Mouse (Mus musculus): ENCODE data around the gene Prdm11. TPM values are rescaled to one million over a fixed set of nuclear protein-coding genes. Genes with fewer than 3 reads are reported as not detected.

Prdm11 gene
- total RNA-seq, 2 experiments from 2014 or later: 26.7 to 29.3 TPM

Other genes with a start within 250 kb of the Prdm11 start
- gene Syt13, start 131.1 kb downstream of the Prdm11 start, total RNA-seq (2021): 100 to 1,000 TPM; 161 to 170 TPM
- gene Trp53i11, start 141.4 kb upstream of the Prdm11 start, total RNA-seq (2021): 10 to 100 TPM; 58.3 to 58.8 TPM